Mouse (Mus musculus): ENCODE results near the gene Fez1.

DNA sequence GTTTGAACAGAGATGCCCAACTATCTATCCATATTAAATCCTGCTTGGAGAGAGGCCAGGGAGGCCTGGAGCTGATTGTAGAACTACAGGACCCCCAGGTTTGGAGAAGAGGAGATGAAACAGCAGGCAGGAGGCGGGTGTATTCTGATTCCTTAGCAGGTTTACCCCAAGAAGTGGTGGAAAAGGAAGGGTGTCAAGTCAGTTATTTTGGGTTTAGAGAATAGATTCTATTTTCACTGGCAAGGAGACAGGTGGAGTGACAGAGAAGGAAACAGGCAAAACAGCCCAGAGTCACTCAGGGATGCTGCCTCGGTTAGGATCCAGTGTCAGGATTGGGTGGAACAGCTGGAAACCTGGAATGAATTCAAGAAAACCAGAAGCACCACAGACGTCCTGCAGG, 61.9 kb downstream of the Fez1 start:
- TF ChIP-seq POLR2A (IDR thresholded peaks at IDR 0.05; ENCODE audit: insufficient read depth, low read depth, low read length): no peak
- TF ChIP-seq EP300 (IDR thresholded peaks at IDR 0.05; ENCODE audit: insufficient read depth, low read depth, low read length): no peak
- no peak for TF ChIP-seq CTCF (IDR thresholded peaks at IDR 0.05)
